Mouse (Mus musculus) liver, embryonic 14.5 days (tissue): Measurements from ENCODE around the gene Gpr62. TPM values are rescaled to one million over a fixed set of nuclear protein-coding genes. Genes with fewer than 3 reads are reported as not detected.
A peak's percentile ranks its signal among the peaks of the same experiment; 100 is the strongest.

Experiments used
- ATAC-seq: fragments of 200-750 bp; cut with Nextera tagmentation; 2 replicates; pipeline ENCODE4 v1.8.0; 2017; ENCODE audit warnings: moderate number of reproducible peaks, mild to moderate bottlenecking, moderate library complexity; ENCODE audit not compliant: insufficient read depth
- DNase-seq, 3 experiments: peaks; one replicate each; pipeline ENCODE4 v3.0.0-alpha.2; 2012 to 2013; ENCODE audit warnings: low read depth in 3 of 3, low spot score in 3 of 3
- H3K27ac ChIP-seq: fragments of 300-500 bp; sonication (generic); 2 replicates; pipeline ENCODE4 v1.5.1; 2014; ENCODE audit warnings: moderate library complexity, mild to moderate bottlenecking, control low read depth, inconsistent platforms
- H3K27me3 ChIP-seq: fragments of 300-500 bp; sonication (generic); 2 replicates; pipeline ENCODE4 v1.6.1; 2014; ENCODE audit warnings: mild to moderate bottlenecking, low read length, moderate library complexity; ENCODE audit not compliant: control insufficient read depth, insufficient read depth
- H3K36me3 ChIP-seq: fragments of 300-500 bp; sonication (generic); replicated peaks from 2 replicates; pipeline ENCODE4 v1.6.1; 2014; ENCODE audit warnings: low read depth; ENCODE audit not compliant: control insufficient read depth, insufficient read depth
- H3K4me1 ChIP-seq, 2 experiments: fragments of 200-500 bp in 1 of 2; fragments of 300-500 bp in 1 of 2; sonication (generic) in 1 of 2; replicated peaks; 2 replicates each; pipeline ENCODE4 v1.6.1; 2012 to 2014; ENCODE audit warnings: antibody characterized with exemption in 1 of 2, inconsistent platforms in 1 of 2, low read length in 1 of 2; ENCODE audit not compliant: control insufficient read depth in 2 of 2, insufficient read depth in 2 of 2
- H3K4me2 ChIP-seq: fragments of 300-500 bp; sonication (generic); 2 replicates; pipeline ENCODE4 v1.6.1; 2014; ENCODE audit warnings: low read depth, mild to moderate bottlenecking, control low read depth, moderate library complexity
- H3K4me3 ChIP-seq, 2 experiments: fragments of 200-500 bp in 1 of 2; fragments of 300-500 bp in 1 of 2; sonication (generic) in 1 of 2; 2 replicates each; pipeline ENCODE4 v1.5.1; 2012 to 2014; ENCODE audit warnings: low read depth in 2 of 2, low read length in 2 of 2, mild to moderate bottlenecking in 2 of 2, control low read depth in 1 of 2, inconsistent platforms in 1 of 2, moderate library complexity in 1 of 2; ENCODE audit not compliant: insufficient read depth in 1 of 2
- H3K9ac ChIP-seq: fragments of 300-500 bp; sonication (generic); replicated peaks from 2 replicates; pipeline ENCODE4 v1.6.1; 2014; ENCODE audit warnings: mild to moderate bottlenecking, control low read depth, moderate library complexity
- H3K9me3 ChIP-seq: fragments of 300-500 bp; sonication (generic); 2 replicates; pipeline ENCODE4 v1.6.1; 2016; ENCODE audit warnings: low read length, mixed read lengths; ENCODE audit not compliant: control insufficient read depth
- CTCF ChIP-seq: IDR thresholded peaks from 2 replicates; pipeline ENCODE4 v1.5.1; 2016; ENCODE audit warnings: antibody characterized with exemption, low read depth, control low read depth
- EP300 ChIP-seq: IDR thresholded peaks from 2 replicates; pipeline ENCODE4 v1.6.1; 2016; ENCODE audit warnings: antibody characterized with exemption, low read depth
- WGBS: fragments of 180-500 bp; shearing (Covaris S2); extraction: QIAGEN DNeasy Blood & Tissue Kit; methylation state at CpG from one replicate; pipeline ENCODE4 v1.1.7; 2014; ENCODE audit not compliant: insufficient replicate concordance; 5-methylcytosine and 5-hydroxymethylcytosine counted together
- polyA plus RNA-seq, 2 experiments: library from polyadenylated mRNA; depleted of rRNA in 1 of 2; stranded (reverse) in 1 of 2; unstranded in 1 of 2; fragments of >200 nt; fragmentation: Nextera tagmentation in 1 of 2; extraction: Ambion mirVana in 1 of 2; gene quantifications; 2 replicates each; pipeline versions ENCODE4 v1.2.1 to v1.2.3; 2012 to 2014

The Gpr62 gene
- polyA plus RNA-seq, 2 experiments = not detected

- Histone ChIP-seq H3K36me3 (no peaks in the 10 kb centered on the region), H3K27me3 (peaks cover 15% of the 10 kb centered on the region), H3K4me1 (no peaks in the 10 kb centered on the region), H3K4me3 (no peak overlapping the region), H3K4me2 (peak overlapping the region; percentile 16; the same call in 1 of the 2 replicates), H3K9ac (no peak overlapping the region), H3K27ac (no peak overlapping the region), H3K9me3 (no peaks in the 10 kb centered on the region)
- TF ChIP-seq CTCF (no peak; the same call in 1 of the 2 replicates), EP300 (no peak)
- WGBS = 16% methylated on average over 29 of the region's 29 CpGs
- ATAC-seq (no peak), DNase-seq (no peak)
Measured at GRCm38 (mm10) chr9:106417841-106418625, 47.7 kb downstream of the Gpr62 start.

DNA sequence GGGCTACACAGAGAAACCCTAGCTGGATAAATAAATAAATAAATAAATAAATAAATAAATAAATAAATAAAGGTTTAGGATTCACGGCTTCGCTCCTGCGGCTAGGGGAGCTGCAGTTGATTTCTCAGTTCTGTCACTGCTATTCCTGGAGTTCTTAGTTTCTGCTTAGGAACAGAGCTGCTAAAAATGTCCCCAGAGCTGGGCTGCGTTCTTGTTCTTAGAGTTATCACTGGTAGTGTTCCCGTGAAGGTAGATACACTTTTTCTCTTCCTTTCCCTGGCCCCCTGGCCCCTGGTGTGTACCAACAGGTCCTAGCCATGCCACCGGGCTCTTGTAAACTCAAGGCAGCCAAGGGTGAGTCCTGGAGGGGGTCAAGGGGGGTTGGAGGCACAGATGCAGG is 48.9 kb downstream of the Gpr62 start:
- no peak overlapping the region for H3K9ac ChIP-seq
- no peak for TF ChIP-seq EP300
- no peak for TF ChIP-seq CTCF
- H3K4me2 ChIP-seq = no peak overlapping the region
- H3K27ac ChIP-seq = no peak overlapping the region
- H3K4me3 ChIP-seq = no peak overlapping the region
- DNase-seq = no peak
- no peaks in the 10 kb centered on the region for H3K9me3 ChIP-seq
- H3K36me3 ChIP-seq = no peaks in the 10 kb centered on the region
- H3K4me1 ChIP-seq = peaks cover 3 to 8% of the 10 kb centered on the region in 2 experiments
- H3K27me3 ChIP-seq = peaks cover 15% of the 10 kb centered on the region
- 66% methylated on average over 6 of the region's 6 CpGs for WGBS
- ATAC-seq = no peak

Other genes with a start within 250 kb of the Gpr62 start
- gene Tlr9, start 243.3 kb downstream of the Gpr62 start, polyA plus RNA-seq (2012; rRNA removed) = 0.29 and 0.45 TPM in 2 replicates
- gene Tlr9, start 243.3 kb downstream of the Gpr62 start, polyA plus RNA-seq (2014; fragmentation: Nextera tagmentation; extraction: Ambion mirVana) = 0.06 and 0.08 TPM in 2 replicates
- 29.2 and 29.8 TPM in 2 replicates for gene Alas1, start 217.3 kb downstream of the Gpr62 start, polyA plus RNA-seq (2012; rRNA removed)
- gene Alas1, start 217.3 kb downstream of the Gpr62 start, polyA plus RNA-seq (2014; fragmentation: Nextera tagmentation; extraction: Ambion mirVana) = 36.9 and 43.6 TPM in 2 replicates
- gene Poc1a, start 184.9 kb downstream of the Gpr62 start, polyA plus RNA-seq (2012; rRNA removed) = 17.8 and 18.5 TPM in 2 replicates
- 21.4 and 23.7 TPM in 2 replicates for gene Poc1a, start 184.9 kb downstream of the Gpr62 start, polyA plus RNA-seq (2014; fragmentation: Nextera tagmentation; extraction: Ambion mirVana)
- 8.2 and 10.0 TPM in 2 replicates for gene Dusp7, start 97.3 kb downstream of the Gpr62 start, polyA plus RNA-seq (2012; rRNA removed)
- gene Dusp7, start 97.3 kb downstream of the Gpr62 start, polyA plus RNA-seq (2014; fragmentation: Nextera tagmentation; extraction: Ambion mirVana) = 4.4 and 4.5 TPM in 2 replicates
- gene Rpl29, start 36.5 kb downstream of the Gpr62 start, polyA plus RNA-seq (2012; rRNA removed) = 718 and 743 TPM in 2 replicates
- gene Rpl29, start 36.5 kb downstream of the Gpr62 start, polyA plus RNA-seq (2014; fragmentation: Nextera tagmentation; extraction: Ambion mirVana) = 713 and 720 TPM in 2 replicates
- 13.6 and 19.5 TPM in 2 replicates for gene Acy1, start 27.6 kb downstream of the Gpr62 start, polyA plus RNA-seq (2012; rRNA removed)
- gene Acy1, start 27.6 kb downstream of the Gpr62 start, polyA plus RNA-seq (2014; fragmentation: Nextera tagmentation; extraction: Ambion mirVana) = 26.7 and 26.8 TPM in 2 replicates
- 17.3 and 23.7 TPM in 2 replicates for gene Abhd14b, start 18.5 kb downstream of the Gpr62 start, polyA plus RNA-seq (2012; rRNA removed)
- gene Abhd14b, start 18.5 kb downstream of the Gpr62 start, polyA plus RNA-seq (2014; fragmentation: Nextera tagmentation; extraction: Ambion mirVana) = 24.9 and 25.2 TPM in 2 replicates
- 14.4 and 16.4 TPM in 2 replicates for gene Abhd14a, start 18.3 kb downstream of the Gpr62 start, polyA plus RNA-seq (2012; rRNA removed)
- 14.3 and 16.3 TPM in 2 replicates for gene Abhd14a, start 18.3 kb downstream of the Gpr62 start, polyA plus RNA-seq (2014; fragmentation: Nextera tagmentation; extraction: Ambion mirVana)
- gene Pcbp4, start 12.6 kb downstream of the Gpr62 start, polyA plus RNA-seq (2012; rRNA removed) = 11.3 and 18.3 TPM in 2 replicates
- 5.6 and 5.7 TPM in 2 replicates for gene Pcbp4, start 12.6 kb downstream of the Gpr62 start, polyA plus RNA-seq (2014; fragmentation: Nextera tagmentation; extraction: Ambion mirVana)
- gene Rrp9, start 10.0 kb upstream of the Gpr62 start, polyA plus RNA-seq (2012; rRNA removed) = 18.1 and 18.8 TPM in 2 replicates
- gene Rrp9, start 10.0 kb upstream of the Gpr62 start, polyA plus RNA-seq (2014; fragmentation: Nextera tagmentation; extraction: Ambion mirVana) = 22.1 and 25.1 TPM in 2 replicates
- gene Parp3, start 11.0 kb upstream of the Gpr62 start, polyA plus RNA-seq (2012; rRNA removed) = 1.3 TPM in 2 replicates
- 0.77 and 0.91 TPM in 2 replicates for gene Parp3, start 11.0 kb upstream of the Gpr62 start, polyA plus RNA-seq (2014; fragmentation: Nextera tagmentation; extraction: Ambion mirVana)
- not detected in 2 replicates for gene Iqcf1, start 34.0 kb upstream of the Gpr62 start, polyA plus RNA-seq (2012; rRNA removed)
- gene Iqcf1, start 34.0 kb upstream of the Gpr62 start, polyA plus RNA-seq (2014; fragmentation: Nextera tagmentation; extraction: Ambion mirVana) = not detected in 2 replicates
- gene Iqcf5, start 48.6 kb upstream of the Gpr62 start, polyA plus RNA-seq (2012; rRNA removed) = not detected in 2 replicates
- gene Iqcf5, start 48.6 kb upstream of the Gpr62 start, polyA plus RNA-seq (2014; fragmentation: Nextera tagmentation; extraction: Ambion mirVana) = not detected in 2 replicates
- gene Iqcf3, start 95.7 kb upstream of the Gpr62 start, polyA plus RNA-seq (2012; rRNA removed) = not detected in 2 replicates
- gene Iqcf3, start 95.7 kb upstream of the Gpr62 start, polyA plus RNA-seq (2014; fragmentation: Nextera tagmentation; extraction: Ambion mirVana) = not detected in 2 replicates
- not detected in 2 replicates for gene Iqcf4, start 105.1 kb upstream of the Gpr62 start, polyA plus RNA-seq (2012; rRNA removed)
- gene Iqcf4, start 105.1 kb upstream of the Gpr62 start, polyA plus RNA-seq (2014; fragmentation: Nextera tagmentation; extraction: Ambion mirVana) = not detected in 2 replicates
- not detected in 2 replicates for gene Iqcf6, start 160.6 kb upstream of the Gpr62 start, polyA plus RNA-seq (2012; rRNA removed)
- not detected in 2 replicates for gene Iqcf6, start 160.6 kb upstream of the Gpr62 start, polyA plus RNA-seq (2014; fragmentation: Nextera tagmentation; extraction: Ambion mirVana)
- 0.02 TPM in 1 of 2 replicates, not detected in the other for gene Grm2, start 190.1 kb upstream of the Gpr62 start, polyA plus RNA-seq (2012; rRNA removed)
- gene Grm2, start 190.1 kb upstream of the Gpr62 start, polyA plus RNA-seq (2014; fragmentation: Nextera tagmentation; extraction: Ambion mirVana) = not detected in 2 replicates
- gene Tex264, start 220.0 kb upstream of the Gpr62 start, polyA plus RNA-seq (2012; rRNA removed) = 9.4 and 11.3 TPM in 2 replicates
- gene Tex264, start 220.0 kb upstream of the Gpr62 start, polyA plus RNA-seq (2014; fragmentation: Nextera tagmentation; extraction: Ambion mirVana) = 11.5 and 12.1 TPM in 2 replicates